Mouse (Mus musculus): ENCODE results near the gene Stim1.

DNA sequence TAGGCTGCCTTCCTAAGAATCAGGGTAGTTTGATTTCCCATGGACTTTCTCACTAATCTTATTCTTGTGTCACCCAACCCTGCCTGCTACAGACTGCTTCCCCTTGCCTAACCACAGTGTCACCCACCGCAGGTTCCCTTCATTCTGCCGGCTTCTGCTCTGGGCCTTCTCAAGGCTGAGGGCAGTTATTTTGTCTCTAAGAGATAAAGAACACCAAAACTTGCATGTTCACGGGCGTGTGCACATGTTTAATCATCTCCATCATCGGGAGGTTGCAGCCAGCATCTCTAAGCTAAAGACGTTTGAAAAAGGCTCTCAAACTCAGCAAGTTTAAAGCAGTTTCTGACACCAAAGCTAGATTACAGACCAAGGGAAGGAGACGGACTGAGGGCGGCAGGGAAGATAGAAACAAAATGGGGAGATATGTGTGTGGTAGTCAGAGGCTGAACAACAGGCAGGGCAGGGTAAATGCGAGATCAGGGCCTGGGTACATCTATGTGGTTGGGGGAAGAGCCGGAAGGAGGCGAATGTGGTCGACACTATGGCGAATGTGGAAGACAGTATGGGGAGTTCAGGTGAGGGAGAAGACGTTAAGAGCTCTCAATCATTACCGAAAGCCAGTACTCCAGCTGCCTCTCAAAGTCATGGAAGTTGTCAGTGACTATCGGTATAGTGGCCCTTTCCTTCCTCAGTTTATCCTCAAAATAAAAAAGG lies 18.8 kb upstream of the Stim1 start:
- no peak for TF ChIP-seq CTCF (IDR thresholded peaks at IDR 0.05; ENCODE audit: insufficient read depth, low read depth, low read length)
- no peak for TF ChIP-seq POLR2A (IDR thresholded peaks at IDR 0.05; ENCODE audit: insufficient read depth, low read depth, low read length)

Data from olfactory bulb, adult 2 months (tissue).